Mouse (Mus musculus) mouse embryonic stem cell (cell line): ENCODE data around the gene Prl8a1.

Source experiments
- in situ Hi-C, 2 experiments: fragments of 300-500 bp; cut with MboI; formaldehyde crosslinking; loops; 1 replicate in 1 of 2; 3 replicates in 1 of 2; pipeline ENCODE4 v1.14.3; 2019 to 2020; ENCODE audit warnings: low sequenced_read_pairs in 2 of 2, low pct_unique_long_range_greater_than_20kb in 1 of 2, mixed read lengths in 1 of 2; ENCODE audit not compliant: unreplicated experiment in 1 of 2

Gene Prl8a1

DNA sequence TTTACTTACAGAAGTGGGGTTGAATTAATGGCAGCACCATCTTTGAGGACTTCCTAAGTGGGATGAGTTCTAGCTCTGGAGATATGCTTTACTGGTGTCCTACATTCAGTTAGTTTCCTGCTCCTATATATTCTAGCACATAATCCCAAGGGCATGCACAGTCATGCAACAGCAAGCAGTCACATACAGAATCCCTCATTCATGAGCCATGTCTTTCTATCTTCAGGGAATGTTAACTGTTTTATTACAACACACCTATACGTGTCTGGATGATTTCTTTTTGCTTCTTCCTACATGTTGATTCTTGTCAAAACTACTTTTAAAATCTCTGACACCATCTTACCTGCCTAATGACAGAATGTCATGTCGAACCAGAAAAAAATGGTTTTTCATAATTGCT is at the start of gene Prl8a1:
TSS of gene Prl8a1 (minus strand) at position 101 of the 400 bp plus-strand sequence.
- in situ Hi-C loops: no loop called here

DNA sequence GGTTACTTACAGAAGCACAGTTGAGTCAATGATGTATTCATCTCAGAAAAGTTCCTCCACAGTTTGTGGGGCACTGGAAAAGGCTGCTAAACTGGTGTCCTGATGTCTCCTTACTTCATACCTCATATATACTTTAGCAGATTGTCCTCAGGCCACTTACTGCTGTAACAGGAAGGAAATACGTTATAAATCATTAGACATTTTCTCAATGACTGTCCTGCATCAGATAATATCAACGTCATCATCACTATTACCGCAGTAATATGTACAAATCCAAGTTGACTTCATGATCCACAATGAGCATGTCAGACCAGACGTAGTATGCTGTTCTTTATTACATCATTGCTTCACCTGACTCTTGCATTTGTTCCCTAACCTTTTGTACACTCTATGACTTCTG is 28.5 kb upstream of the Prl8a1 start, which contains the start of gene Prl7b1:
TSS of gene Prl7b1 (minus strand) at position 101 of the 400 bp plus-strand sequence.
- in situ Hi-C loops: no loop called here

DNA sequence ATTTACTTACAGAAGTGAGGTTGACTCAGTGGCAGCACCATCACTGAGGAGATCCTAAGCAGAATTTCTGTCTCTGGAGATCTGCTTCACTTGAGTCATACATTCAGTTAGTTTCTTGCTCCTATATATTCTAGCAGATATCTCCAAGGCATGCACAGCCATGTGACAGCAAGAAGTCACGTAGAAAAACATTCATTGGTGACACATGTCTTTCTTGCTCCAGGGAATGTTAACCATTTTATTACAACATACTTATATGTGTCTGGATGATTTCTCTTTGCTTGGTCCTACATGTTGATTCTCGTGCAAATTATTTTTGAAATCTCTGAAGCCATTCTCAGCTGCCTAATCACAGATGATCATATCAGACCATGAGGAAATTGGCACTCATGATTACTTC is 17.5 kb downstream of the Prl8a1 start, which contains the start of gene Prl8a9:
TSS of gene Prl8a9 (minus strand) at position 101 of the 400 bp plus-strand sequence.
- in situ Hi-C loops: no loop called here

DNA sequence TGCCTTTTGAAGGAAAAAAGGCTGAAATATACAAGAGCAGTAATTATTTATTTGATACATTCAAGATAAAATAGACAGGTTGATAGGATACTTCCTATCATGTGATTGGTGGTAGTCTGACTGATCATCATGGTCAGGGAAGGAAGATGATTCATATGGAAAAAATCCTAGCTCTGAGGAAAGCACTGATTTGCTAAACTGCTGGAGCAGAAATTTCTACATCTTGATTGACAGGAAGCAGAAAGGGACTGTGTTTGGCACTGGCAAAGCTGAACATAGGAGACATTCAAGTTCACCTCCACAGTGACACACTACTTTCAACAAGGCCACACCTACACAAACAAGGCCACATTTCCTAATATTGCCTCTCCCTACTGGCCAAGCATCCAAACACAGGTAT is 28.6 kb downstream of the Prl8a1 start:
- in situ Hi-C loops: no loop called here
